Mouse (Mus musculus): Measurements from ENCODE around the gene Zfp592.

Gene Zfp592

DNA sequence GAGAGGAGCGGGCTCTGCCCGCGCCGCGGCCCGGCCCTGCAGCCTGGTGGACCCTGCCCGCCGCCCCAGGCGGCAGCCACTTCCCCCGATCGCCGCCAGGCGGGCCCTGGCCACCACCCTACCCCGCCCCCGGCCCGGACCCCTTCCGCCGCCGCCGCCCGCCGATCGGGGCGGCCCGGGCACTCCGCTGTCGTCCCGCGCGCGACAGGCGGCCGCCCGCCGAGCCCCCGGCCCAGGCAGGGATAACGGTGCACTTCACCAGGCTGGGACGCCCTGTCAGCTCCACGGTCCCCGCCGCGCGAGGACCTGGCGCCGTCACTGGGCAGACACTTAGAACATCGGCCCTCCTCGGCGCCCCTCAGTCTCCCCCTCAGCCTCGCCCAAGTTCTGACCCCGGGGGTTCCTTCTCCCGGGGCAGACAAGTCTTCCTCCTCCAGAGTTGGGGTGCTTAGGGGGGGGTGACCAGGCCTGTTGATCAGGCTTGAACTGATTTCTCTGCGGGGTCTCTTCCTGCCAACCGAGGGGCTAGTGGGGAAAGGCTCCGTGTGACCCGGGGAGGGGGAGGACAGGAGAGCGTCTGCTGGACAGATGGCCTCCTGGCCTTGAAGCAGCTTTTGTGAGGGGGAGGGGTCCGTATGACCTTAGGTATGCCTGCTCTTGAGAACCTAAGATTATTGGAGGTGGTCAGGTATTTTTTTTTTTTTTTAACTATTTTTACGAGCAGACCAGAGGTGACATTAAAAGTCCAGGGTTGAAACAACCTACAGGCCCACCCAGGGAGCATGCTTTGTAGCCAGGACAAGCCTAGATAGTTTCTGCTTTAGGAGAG lies 567 bp downstream of the Zfp592 start:
- DNase-seq (ENCODE audit: low spot score), result no peak

DNA sequence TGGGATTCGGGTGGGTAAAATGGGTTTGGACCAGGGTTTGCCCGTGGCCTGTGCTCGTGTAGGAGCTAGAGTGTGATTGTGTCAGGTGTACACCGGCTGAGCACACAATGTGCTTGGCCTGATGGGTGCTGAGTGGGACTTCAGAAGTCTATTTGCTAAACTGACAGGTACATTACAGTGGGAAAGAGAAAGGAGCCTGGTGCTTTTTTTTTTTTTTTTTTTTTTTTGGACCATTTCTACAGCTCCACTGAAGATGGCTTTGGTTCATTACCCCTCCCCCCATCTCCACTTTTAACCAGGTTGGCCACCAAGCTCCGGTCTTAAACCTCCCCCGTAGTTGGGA lies 1.2 kb downstream of the Zfp592 start:
- DNase-seq (ENCODE audit: low spot score), result no peak

DNA sequence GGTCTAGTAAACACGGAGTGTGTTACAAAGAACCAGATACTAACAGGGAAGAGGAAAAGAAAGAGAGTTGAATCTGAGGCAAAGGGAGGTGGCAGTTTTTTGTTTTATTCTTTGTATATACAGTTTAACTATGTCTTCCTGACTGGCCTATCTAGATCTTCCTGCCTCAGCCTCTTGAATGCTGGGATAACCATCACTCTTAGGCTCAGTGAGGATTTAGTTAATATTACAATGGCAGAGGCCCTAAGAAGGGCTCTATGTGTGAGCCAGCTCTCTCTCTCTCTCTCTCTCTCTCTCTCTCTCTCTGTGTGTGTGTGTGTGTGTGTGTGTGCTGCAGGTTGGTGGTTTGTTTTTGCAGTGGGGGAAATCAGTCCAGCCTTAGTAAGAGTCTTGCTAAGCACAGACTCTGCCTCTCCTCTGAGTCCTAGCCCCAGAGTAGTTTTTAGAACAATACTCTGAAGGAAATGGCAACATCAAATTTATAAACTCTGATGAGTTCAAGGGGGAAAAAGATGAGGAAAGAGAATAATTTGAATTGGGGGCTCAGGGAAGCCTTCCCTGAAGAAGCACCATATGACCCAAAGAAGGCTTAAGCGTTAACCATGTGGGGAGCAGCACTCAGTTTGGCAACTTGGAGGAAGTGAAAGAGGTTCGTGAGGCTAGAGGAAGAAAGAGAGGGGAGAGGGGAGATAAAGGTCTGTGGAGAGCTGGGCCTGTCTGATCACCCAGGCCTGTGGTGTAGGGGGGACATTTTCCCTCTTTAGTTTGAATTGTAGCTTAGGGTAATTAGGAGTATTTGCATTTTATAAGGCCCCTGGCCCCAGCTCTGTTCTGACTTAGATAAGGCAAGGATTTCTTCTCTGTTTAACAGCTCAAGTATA lies 2.0 kb downstream of the Zfp592 start:
- DNase-seq (ENCODE audit: low spot score), result no peak

DNA sequence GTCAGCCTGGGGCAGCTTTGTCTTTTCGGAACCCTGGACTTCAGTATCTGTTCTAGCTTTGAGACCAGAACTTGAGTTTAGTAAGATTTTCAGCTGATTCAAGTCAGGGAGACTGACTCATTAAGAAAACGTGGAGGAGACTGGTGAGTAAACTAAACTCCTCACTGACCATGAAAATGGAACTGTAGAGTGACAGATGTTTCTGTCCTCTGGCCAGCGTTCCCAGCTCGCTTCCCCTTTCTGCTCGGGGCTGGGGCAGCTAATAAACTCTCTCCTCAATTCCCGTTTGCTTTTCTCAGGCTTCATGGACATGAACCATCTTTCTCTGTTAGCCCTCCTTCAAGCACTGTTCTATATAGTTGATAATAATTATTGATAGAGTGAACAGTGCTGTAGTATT lies 4.3 kb downstream of the Zfp592 start:
- DNase-seq (ENCODE audit: low spot score), result no peak

DNA sequence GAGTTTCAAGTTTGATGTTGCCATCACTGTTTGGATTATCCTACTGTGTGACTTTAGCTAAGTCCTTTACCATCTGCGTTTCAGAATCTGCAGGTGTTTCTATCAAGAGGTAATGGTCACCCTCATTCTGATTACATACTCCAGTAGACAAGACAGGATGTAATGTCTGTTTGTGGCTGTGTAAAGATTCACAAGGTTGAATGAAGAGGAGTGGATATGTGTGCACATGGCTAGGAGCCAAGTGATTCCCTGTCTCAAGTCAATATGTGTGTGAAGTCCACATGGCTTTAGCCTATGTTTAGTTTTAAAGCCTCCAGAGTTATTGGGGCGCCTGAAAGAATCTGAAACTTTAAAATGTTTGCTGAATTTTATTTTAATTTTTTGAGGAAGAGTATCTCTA lies 6.1 kb downstream of the Zfp592 start:
- no peak for DNase-seq (ENCODE audit: low spot score)

DNA sequence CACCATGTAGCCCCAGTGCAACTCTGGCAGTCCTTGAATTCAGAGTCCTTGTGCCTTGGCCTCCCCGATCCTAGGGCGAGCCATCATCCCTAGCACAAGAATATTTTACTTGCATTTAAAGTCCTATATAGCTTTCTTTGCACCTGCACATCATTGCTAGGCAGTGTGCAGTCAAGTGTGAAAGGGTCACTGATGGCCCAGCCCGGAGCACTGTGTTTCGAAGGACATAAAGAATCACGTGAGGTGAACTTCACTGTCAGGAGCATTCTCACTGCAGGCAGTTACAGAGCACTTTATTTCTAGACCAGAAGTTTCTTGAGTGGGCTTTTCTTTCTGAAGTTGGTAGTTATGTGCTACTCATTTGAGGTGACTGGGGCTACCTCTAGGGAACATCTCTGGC lies 8.4 kb downstream of the Zfp592 start:
- no peak for DNase-seq (ENCODE audit: low spot score)

DNA sequence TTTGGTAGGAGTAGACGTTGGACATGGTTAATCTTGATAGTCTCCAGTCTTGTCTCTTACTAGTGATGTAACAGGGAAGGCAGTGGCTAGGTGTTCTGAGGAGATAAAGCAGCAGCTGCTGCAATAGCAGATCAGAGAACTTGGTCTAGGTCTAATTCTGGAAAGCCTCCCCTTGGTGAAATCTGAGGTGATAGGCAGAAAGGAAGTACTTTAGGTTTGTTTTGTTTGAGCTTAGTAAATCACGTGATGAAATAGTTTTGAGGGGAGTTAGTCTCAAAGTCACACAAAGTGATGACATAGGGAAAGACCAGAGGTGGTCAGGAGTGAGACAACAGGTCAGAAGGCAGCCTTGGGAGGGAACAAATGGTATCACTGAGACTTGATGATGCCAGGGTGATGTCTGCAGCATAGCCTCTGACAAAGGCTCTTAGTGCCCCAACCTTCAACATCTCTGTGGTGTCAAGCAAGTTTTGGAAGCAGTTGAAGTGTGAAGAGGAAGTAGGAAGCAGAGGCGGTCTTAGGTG lies 11.1 kb downstream of the Zfp592 start:
- DNase-seq (ENCODE audit: low spot score), result no peak

DNA sequence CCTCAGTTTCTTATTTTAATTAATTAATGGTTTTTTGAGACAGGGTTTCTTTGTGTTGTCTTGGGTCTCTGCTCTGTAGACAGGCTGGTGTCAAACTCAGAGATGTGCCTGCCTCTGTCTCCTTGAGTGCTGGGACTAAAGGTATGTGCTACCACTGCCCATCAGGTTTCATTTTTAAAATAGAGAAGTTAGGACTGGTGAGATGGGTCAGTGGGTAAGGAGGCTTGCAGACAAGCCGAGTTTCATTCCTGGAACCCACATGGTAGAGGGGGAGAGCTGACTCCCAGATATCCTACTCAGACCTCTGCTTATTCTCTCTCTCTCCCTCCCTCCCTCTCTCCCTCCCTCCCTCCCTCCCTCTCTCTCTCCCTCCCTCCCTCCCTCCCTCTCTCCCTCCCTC lies 12.5 kb downstream of the Zfp592 start:
- DNase-seq (ENCODE audit: low spot score), result no peak

DNA sequence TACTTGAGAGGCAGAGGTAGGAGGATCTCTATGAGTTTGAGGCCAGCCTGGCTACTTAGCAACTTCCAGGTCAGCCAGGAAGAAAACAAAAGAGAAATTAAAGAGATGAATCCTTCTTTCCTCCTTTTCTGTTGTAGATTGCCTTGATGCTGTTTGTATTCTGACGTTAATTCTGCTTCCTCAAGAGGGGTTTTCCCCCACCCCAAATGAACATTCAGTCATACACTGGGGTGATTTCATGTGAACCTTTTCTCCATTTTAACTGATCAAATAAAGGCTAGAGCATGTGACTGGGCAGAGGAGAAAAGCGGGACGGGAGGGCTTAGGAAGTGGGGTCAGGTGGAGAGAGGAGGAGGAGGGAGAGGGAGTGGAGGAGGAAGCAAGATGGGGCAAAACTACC lies 14.8 kb downstream of the Zfp592 start:
- no peak for DNase-seq (ENCODE audit: low spot score)

DNA sequence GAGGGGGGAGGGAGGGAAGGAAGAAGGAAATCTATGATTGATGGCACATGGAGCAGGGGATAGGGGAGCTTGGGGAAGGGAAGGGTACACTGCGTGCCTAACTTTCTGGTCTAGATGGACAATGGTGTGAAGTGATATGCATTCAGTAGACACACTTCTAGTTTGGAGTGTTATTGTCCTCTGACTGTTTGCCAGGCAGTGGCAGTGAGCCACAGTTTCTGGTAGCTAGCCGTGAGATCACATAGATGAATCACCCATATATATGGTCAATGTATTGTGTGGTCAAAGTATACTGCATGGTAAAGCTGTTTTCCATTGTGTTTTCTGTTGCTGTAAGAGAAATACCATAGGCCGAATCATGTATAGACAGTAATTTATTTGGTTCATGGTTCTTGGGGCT lies 18.1 kb downstream of the Zfp592 start:
- DNase-seq (ENCODE audit: low spot score), result no peak

DNA sequence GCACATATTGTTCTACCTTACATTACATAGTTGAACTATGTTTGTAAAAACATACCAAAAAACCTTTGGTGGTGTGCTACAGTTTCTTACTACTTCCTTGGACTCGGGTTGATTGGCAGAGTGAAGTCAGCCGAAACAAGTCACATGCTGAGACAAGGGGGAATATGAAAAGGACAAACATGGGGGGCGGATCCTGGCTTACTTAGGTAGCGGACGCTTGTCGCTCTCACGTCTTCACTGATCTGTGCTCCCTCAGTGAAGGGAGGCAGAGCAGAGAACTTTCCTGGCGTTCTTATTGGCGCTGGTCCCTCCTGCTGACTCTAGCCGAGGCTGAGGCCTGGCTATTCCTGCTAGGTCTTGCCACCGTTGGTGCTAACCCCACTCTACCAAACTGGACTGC lies 26.8 kb downstream of the Zfp592 start:
- no peak for DNase-seq (ENCODE audit: low spot score)

DNA sequence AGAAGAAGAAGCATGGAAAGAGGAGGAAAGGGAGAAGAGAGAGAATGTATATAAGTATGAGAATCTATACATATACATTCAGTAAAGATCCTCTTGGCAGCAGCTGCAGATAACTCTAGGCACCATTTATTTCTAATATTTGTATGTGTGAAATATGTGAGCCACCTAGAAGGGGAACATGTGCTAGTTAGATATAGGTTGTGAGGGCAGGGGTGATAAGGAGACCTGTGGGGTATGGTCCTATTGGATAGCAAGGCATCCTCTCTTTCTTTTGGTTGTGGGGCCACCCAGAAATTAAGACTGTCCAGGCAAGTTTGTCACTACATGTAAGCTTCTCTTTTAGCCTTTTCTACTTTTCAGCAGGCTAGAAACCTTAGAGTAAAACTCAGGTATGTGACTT lies 29.2 kb downstream of the Zfp592 start:
- no peak for DNase-seq (ENCODE audit: low spot score)

DNA sequence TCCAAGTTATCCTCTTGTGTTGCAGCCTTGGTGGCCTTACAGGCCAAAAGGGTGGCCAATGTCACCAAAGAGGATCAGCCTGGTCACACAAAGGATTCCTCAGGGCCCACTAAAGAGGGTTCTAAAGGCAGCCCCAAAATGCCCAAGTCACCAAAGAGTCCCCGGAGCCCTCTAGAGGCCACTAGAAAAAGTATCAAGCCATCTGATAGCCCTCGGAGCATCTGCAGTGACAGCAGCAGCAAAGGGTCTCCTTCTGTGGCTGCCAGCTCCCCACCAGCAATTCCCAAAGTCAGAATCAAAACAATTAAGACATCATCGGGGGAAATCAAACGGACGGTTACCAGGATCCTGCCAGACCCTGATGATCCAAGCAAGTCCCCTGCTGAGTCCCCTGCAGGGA lies 30.6 kb downstream of the Zfp592 start:
- DNase-seq (ENCODE audit: low spot score), result no peak

DNA sequence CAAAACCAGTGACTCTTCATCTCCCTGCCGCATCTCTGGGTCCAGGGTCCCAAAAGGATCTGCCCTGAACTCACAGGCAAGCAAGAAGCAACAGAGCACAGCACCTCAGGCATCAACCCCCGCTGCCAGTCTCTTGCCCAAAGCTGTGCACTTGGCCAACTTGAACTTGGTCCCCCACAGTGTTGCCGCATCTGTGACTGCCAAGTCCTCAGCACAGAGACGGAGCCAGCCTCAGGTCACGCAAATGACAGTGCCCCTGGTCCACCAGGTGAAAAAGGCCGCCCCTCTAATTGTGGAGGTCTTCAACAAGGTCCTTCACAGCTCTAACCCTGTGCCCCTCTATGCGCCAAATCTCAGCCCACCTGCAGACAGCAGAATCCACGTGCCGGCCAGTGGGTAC lies 31.2 kb downstream of the Zfp592 start:
- DNase-seq (ENCODE audit: low spot score), result no peak

DNA sequence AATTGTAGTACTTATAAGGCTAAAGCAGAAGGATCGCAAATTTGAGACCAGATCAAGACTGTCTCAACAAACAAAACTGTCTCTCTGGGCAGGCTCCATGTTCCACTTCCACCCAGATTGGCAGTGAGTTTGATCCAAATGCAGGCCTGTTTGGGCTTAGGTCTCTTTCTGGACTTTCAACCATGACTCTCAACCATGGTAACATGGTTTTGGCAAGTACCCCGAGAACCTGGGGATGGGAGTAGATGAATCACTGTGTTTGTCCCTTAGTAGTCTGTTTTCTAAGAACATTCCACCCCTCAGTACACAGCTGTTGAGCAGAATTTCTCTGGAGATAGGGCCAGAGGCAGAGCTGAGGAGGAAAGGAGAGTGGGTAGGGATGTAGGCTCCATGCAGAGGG lies 32.3 kb downstream of the Zfp592 start:
- no peak for DNase-seq (ENCODE audit: low spot score)

DNA sequence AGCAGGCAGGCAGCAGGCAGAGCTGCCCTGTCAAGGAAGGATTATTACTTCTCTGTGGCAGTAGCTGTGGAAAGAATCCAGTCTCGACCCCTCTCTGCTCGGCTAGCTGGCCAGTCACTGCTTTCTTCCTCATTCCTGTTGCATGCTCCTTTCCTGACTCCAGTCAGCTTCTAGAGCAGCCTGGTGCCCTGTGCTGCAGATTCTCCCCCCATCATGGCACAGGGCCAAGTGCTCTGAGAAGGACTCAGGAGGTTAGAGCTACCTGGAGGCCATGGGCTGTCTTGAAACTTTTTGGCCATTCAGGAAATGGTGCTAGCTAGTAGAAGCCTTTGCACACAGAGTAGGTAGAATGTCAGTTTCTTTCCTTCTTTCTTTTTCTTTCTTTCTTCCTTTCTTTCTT lies 46.2 kb downstream of the Zfp592 start:
- DNase-seq (ENCODE audit: low spot score), result no peak

DNA sequence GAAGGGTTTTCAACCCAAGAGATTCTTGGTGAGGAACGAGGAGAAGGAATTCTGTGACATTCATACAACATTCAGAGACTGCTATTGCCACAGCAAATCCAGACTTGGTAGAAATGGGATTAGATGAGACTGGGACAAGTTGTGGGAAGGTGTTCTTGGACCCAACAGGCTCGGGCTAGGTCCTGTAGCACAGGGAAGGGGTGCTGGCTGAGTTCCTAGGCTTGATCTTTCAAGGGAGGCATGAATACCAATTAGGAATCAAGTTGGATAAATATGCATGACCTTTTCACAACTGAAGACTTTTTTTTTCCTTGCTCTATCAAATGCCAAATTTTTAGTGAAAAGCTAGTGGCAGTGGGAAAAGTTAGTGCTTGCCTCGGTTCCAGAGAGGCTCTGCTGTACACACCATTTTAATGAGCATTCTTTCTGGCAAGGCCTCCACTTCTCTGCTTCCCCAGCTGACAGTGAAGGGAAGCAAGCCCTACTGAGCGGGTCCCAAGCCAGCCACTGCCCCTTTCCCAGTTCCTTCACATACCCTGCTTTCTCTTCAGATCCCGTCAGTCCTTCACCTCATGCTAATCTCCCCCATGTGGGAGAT lies 49.6 kb downstream of the Zfp592 start:
- DNase-seq (ENCODE audit: low spot score), result no peak

DNA sequence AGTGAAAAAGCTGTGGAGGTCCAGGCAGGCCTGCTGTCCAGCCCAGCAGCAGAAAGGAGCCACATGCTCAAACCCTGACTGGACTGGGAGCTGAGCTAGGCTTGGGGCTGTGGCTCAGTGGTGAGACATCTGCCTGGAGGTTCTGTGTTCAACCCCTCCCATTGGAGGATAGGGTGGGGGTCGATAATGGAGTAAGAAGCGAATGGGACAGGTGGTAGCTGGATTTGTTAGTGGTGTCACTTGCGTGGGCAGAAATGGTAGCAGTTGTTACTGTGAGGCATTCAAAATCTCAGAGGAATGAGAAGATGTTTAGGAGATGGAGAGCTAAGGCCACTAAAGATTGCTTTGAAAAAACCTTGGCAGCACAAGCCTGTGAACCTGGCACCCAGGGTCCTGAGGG lies 54.4 kb downstream of the Zfp592 start:
- no peak for DNase-seq (ENCODE audit: low spot score)

DNA sequence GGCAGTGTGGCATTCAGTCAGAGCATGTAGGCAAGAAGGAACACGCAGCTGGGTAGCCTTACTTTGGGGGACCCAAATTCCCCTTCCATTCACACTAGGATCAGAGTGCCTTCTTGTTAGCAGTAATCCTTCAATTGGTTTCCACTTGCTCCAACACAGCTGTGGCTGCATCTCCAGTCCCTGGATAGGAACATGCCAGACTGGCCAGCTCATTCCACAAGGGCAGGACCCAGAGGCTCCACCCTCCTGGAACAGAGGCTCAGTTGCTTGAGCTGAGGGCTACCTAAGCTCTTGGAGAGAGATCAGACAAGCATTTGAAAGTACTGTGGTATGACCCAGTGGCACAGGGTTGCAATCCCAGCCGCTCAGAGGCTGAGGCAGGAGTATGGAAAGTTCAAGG lies 55.0 kb downstream of the Zfp592 start:
- no peak for DNase-seq (ENCODE audit: low spot score)

DNA sequence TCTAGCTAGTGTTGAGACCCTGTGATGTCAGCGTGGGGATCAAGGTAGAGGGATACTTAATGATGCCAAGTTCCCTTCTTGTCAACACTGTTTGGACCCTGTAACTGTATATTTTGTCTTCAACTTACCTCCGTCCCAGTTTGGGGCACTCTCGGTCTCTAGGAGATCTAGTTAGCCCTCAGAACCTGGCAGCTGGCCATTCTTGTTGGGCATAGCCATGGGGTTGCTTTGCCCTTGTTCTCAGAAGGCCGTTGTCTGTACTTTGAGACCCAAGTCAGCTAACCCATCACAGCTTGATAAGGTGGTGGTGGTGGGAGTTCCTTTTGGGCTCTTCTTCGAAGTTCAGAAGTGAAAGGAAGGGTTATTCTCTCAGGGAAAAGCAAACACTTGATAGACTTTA lies 56.5 kb downstream of the Zfp592 start:
- no peak for DNase-seq (ENCODE audit: low spot score)

DNA sequence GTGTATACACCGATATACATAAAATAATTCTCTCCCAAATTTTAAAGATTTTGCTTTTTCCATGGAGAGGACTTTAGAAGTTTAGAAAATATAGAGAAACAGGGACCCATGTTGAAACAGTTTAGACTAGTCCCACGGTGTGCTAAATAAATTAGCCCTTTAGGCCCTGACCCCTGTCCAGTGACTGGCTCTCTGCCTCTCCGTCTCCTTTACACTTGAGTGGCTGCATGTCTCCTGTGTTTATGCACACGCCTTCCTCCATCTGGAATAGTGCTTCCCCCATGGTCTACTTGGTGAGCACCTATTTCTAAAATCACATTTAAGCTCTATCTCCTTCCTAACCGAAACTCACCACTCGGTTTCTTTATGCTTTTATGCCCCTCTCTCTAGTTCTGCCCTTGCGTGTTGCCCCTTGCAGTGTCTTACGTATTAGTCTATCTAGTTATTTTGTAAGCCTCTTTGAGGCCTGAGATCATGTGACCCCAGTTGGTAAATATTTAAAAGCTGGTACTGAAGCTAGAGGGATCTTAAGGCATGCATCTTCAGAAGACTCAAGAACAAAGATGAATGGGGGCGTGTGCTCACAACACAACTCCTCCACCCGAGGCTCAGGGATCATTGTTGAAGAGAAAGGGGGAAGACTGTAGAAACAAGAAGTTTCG lies 62.4 kb downstream of the Zfp592 start:
- no peak for DNase-seq (ENCODE audit: low spot score)

DNA sequence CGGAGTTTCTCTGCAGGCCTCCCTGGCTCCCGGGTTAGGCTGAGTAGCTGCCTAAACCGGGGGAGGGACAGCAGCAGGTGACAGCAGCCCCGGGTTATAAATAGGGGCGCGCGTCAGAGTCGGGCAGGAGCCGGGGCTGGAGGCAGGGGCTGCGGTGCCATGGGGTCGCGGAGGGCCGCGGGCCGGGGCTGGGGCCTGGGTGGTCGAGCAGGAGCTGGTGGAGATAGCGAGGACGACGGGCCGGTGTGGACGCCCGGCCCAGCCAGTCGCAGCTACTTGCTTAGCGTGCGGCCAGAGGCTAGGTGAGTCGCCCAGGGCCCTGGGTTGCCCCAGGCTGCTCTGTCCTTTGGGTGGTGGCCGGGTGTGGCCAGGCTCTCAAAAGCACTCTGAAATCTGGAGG lies 64.0 kb downstream of the Zfp592 start, which contains the start of gene Alpk3:
Alpk3 (plus strand) TSS at position 130 of the 400 bp plus-strand sequence.
- DNase-seq (ENCODE audit: low spot score), result no peak
